Mouse (Mus musculus): Measurements from ENCODE around the gene Cyb561a3. TPM values are rescaled to one million over a fixed set of nuclear protein-coding genes. Genes with fewer than 3 reads are reported as not detected.

The Cyb561a3 gene
- total RNA-seq (2014; fragmentation: Nextera tagmentation) (23.1 and 23.5 TPM in 2 replicates), total RNA-seq (2017) (18.0 and 22.5 TPM in 2 replicates), polyA plus RNA-seq (2012) (6.3 and 8.2 TPM in 2 replicates)

DNA sequence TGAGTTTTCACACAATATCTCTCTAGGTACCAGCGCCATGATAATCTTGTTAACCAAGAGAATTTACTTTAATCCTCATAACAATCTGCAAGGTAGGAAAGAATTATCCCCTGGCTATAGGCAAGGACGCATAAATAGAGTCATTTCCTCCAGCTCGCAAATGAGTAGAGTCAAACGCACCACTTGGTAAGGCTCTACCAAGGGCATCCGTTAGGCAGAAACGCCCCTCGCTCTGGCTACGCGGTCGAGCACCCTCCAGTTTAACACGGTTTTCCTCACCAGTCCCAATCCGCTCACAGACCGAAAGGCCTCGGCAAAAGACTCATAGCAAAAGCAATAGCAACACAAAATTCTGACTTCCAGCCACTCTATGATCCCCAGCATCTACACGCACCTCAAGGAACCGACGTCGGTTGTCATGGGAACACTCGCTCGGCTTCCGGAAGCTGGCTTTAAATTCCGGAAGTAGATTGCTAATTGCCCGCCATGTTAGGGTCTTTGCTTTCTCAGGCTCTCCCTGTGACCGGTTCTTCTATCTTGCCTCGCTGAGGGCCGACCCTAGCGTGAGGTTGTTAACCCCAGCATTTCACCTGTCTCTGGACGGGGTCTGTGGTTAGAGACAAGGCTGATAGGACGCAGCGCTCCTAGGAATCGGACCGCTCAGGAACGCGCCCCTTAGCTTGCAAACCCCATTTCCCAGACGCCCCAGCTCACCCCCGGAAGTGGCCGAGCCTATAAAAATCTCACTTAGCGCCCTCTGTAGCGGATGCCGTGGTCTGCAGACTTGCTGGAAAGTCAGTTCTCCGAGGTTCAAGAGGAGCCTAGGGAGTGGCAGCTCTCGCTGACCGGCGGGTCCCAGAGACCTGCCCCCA lies at the start of gene Cyb561a3, which contains the start of gene Tmem138:
Cyb561a3 (plus strand) TSS at position 483 of the 872 bp plus-strand sequence.
Tmem138 (minus strand) TSS at position 673 of the 872 bp plus-strand sequence.
- ATAC-seq (ENCODE audit: extremely low read depth, insufficient number of reproducible peaks, low FRiP score, poor library complexity, severe bottlenecking) (peak; percentile 87), DNase-seq (ENCODE audit: low spot score) (peak; percentile 81)
- H3K9me3 ChIP-seq (replicated peaks), result no peaks in the 10 kb centered on the region
- peak within 1 kb of the TSS; percentile 82 for H3K4me3 ChIP-seq (ENCODE audit: low read depth, low read length)
- H3K27me3 ChIP-seq (ENCODE audit: insufficient read depth, low read length), result no peaks in the 10 kb centered on the region
- peaks cover 40% of the 10 kb centered on the region for H3K4me1 ChIP-seq (ENCODE audit: insufficient read depth, low read depth, low read length)
- TF ChIP-seq TAL1 (conservative IDR thresholded peaks at IDR 0.05; ENCODE audit: low read depth, low read length) (no peak), CTCF (IDR thresholded peaks at IDR 0.05; ENCODE audit: low read depth, low read length) (no peak), GATA2 (IDR thresholded peaks at IDR 0.05; ENCODE audit: borderline replicate concordance, low read depth, low read length) (no peak), GATA1 (IDR thresholded peaks at IDR 0.05; ENCODE audit: borderline replicate concordance, low read length) (no peak)
- H3K36me3 ChIP-seq (replicated peaks), result peaks cover 61% of the 10 kb centered on the region

DNA sequence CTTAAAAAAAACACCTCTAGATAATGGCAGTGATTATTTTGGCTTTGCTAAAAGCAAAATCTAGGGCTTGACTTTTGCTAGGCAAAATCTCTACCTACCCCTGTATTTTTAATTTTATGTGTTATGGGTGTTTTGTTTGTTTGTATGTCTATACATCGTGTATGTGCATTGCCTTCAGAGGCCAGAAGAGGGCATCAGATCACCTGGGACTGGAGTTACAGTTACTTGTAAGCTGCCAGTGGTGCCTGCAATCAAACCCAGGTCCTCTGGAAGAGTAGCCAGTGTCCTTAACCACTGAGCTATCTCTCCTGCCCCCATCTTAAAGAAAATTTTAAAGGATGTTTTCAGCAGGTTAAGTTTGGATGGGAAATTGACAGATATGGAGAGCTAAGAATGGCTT lies 46.9 kb upstream of the Cyb561a3 start:
- no peak for DNase-seq (ENCODE audit: low spot score)
- H3K4me3 ChIP-seq (ENCODE audit: low read depth, low read length), result no peak overlapping the region
- peaks cover 27% of the 10 kb centered on the region for H3K4me1 ChIP-seq (ENCODE audit: insufficient read depth, low read depth, low read length)
- no peaks in the 10 kb centered on the region for H3K9me3 ChIP-seq (replicated peaks)
- TF ChIP-seq CTCF (IDR thresholded peaks at IDR 0.05; ENCODE audit: low read depth, low read length), result no peak
- no peak for TF ChIP-seq GATA2 (IDR thresholded peaks at IDR 0.05; ENCODE audit: borderline replicate concordance, low read depth, low read length)
- TF ChIP-seq TAL1 (conservative IDR thresholded peaks at IDR 0.05; ENCODE audit: low read depth, low read length), result no peak
- no peak for TF ChIP-seq GATA1 (IDR thresholded peaks at IDR 0.05; ENCODE audit: borderline replicate concordance, low read length)
- TF ChIP-seq POLR2AphosphoS5 (IDR thresholded peaks at IDR 0.05; ENCODE audit: insufficient replicate concordance, low read depth, low read length), result no peak
- no peak for ATAC-seq (ENCODE audit: extremely low read depth, insufficient number of reproducible peaks, low FRiP score, poor library complexity, severe bottlenecking)
- H3K36me3 ChIP-seq (replicated peaks), result peaks cover 74% of the 10 kb centered on the region
- H3K27me3 ChIP-seq (ENCODE audit: insufficient read depth, low read length), result no peaks in the 10 kb centered on the region

DNA sequence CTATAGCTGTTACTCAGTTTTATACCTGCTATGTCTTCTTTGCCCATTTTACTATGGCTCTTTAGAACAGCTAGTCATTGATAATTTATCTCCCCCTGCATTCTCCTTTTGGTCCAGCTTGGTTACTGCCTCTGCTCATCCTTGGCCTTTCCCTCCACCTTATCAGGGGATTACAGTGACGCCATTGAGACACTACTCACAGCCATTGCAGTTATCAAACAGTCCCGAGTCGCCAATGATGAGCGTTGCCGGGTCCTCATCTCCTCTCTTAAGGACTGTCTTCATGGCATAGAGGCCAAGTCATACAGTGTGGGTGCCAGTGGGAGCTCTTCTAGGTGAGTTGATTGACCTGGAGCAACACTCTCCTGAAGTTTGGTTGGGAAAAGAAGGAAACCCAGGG lies 37.5 kb upstream of the Cyb561a3 start:
- no peaks in the 10 kb centered on the region for H3K27me3 ChIP-seq (ENCODE audit: insufficient read depth, low read length)
- DNase-seq (ENCODE audit: low spot score) (no peak), ATAC-seq (ENCODE audit: extremely low read depth, insufficient number of reproducible peaks, low FRiP score, poor library complexity, severe bottlenecking) (no peak)
- H3K36me3 ChIP-seq (replicated peaks), result peaks cover 91% of the 10 kb centered on the region
- TF ChIP-seq TAL1 (conservative IDR thresholded peaks at IDR 0.05; ENCODE audit: low read depth, low read length) (no peak), POLR2AphosphoS5 (IDR thresholded peaks at IDR 0.05; ENCODE audit: insufficient replicate concordance, low read depth, low read length) (no peak), GATA2 (IDR thresholded peaks at IDR 0.05; ENCODE audit: borderline replicate concordance, low read depth, low read length) (no peak), GATA1 (IDR thresholded peaks at IDR 0.05; ENCODE audit: borderline replicate concordance, low read length) (no peak), CTCF (IDR thresholded peaks at IDR 0.05; ENCODE audit: low read depth, low read length) (no peak)
- no peak overlapping the region for H3K4me3 ChIP-seq (ENCODE audit: low read depth, low read length)
- peaks cover 2% of the 10 kb centered on the region; the same call in 1 of the 2 replicates for H3K4me1 ChIP-seq (ENCODE audit: insufficient read depth, low read depth, low read length)
- H3K9me3 ChIP-seq (replicated peaks), result no peaks in the 10 kb centered on the region

DNA sequence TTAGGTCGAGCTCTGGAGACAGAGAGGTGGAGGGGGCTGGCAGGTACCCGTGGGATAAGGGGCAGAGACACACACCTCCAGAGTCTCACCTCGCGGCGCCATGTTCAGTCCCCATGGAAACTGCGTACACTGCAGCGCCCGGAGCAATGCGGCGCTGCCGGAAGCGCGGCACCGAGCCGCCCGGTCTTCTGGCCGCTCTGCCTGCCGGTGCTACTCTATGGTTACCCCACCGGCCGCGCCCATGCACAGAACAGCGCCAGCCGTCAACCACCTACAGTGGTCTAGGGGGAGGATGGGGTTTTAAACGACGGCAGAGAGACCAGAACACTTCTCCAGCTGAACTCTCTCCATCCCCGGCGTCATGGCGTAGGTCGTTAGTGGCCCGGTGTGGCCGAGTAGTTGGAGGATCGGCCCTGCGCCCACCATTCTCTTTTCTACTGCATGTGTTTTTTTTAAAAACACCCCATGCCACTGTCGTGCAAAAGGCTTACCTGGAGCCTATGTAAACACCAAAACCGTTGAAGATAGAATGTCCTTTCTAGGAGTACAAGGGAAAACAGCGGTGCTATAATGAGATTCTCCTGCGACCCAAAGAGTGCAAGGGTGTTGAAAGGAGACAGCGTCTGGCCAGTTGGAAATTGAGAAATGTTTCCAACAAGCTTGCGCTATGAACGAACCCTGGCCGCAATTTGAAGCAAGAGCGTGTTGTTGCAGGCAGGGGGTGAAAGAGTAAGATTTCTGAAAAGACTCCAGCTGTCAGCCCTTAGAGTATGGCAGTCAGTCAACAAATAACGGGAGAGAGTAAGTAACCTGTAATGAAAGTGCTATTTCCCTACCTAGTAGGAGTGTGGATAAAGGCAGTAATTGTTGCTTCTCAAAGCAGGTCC lies 21.1 kb upstream of the Cyb561a3 start, which contains the start of gene Tmem216:
Tmem216 (minus strand) TSS at position 615 of the 887 bp plus-strand sequence.
- Histone ChIP-seq H3K4me1 (ENCODE audit: insufficient read depth, low read depth, low read length) (peaks cover 24% of the 10 kb centered on the region), H3K4me3 (ENCODE audit: low read depth, low read length) (peak within 1 kb of the TSS; percentile 72), H3K9me3 (replicated peaks) (no peaks in the 10 kb centered on the region), H3K36me3 (replicated peaks) (peaks cover 33% of the 10 kb centered on the region), H3K27me3 (ENCODE audit: insufficient read depth, low read length) (no peaks in the 10 kb centered on the region)
- peak; percentile 81 for ATAC-seq (ENCODE audit: extremely low read depth, insufficient number of reproducible peaks, low FRiP score, poor library complexity, severe bottlenecking)
- no peak for TF ChIP-seq CTCF (IDR thresholded peaks at IDR 0.05; ENCODE audit: low read depth, low read length)
- TF ChIP-seq GATA2 (IDR thresholded peaks at IDR 0.05; ENCODE audit: borderline replicate concordance, low read depth, low read length), result no peak
- DNase-seq (ENCODE audit: low spot score), result peak; percentile 77

DNA sequence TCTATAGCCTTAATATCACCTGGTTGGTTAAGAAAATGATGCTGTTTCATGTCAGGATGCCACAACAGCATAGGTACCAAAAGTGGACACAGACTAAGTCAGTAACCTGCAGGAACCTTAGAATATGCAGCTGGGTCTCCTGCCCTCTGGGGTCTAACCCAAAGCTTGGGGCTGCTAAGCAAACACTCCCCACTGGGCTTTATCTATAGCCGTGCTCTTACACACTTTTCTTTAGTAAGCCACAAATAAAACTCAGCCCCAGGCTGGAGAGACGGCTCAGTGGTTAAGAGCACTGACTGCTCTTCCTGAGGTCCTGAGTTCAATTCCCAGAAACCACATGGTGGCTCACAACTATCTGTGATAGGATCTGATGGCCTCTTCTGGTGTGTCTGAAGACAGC lies 20.0 kb upstream of the Cyb561a3 start:
- no peaks in the 10 kb centered on the region for H3K9me3 ChIP-seq (replicated peaks)
- no peak for ATAC-seq (ENCODE audit: extremely low read depth, insufficient number of reproducible peaks, low FRiP score, poor library complexity, severe bottlenecking)
- H3K36me3 ChIP-seq (replicated peaks), result peaks cover 21% of the 10 kb centered on the region

More for the DNA sequence above, 20.0 kb upstream of the Cyb561a3 start:
- no peak for DNase-seq (ENCODE audit: low spot score)
- Histone ChIP-seq H3K27me3 (ENCODE audit: insufficient read depth, low read length) (no peaks in the 10 kb centered on the region), H3K4me3 (ENCODE audit: low read depth, low read length) (no peak overlapping the region), H3K4me1 (ENCODE audit: insufficient read depth, low read depth, low read length) (peaks cover 26% of the 10 kb centered on the region)
- no peak for TF ChIP-seq CTCF (IDR thresholded peaks at IDR 0.05; ENCODE audit: low read depth, low read length)
- no peak for TF ChIP-seq GATA2 (IDR thresholded peaks at IDR 0.05; ENCODE audit: borderline replicate concordance, low read depth, low read length)
- TF ChIP-seq GATA1 (IDR thresholded peaks at IDR 0.05; ENCODE audit: borderline replicate concordance, low read length), result no peak
- no peak for TF ChIP-seq POLR2AphosphoS5 (IDR thresholded peaks at IDR 0.05; ENCODE audit: insufficient replicate concordance, low read depth, low read length)
- no peak for TF ChIP-seq TAL1 (conservative IDR thresholded peaks at IDR 0.05; ENCODE audit: low read depth, low read length)

All from G1E (cell line).